Mouse (Mus musculus) myocyte (in vitro differentiated cells): ENCODE measurements at regions not wholly inside any gene's neighbourhood (a gene's known extent, or its start where the extent isn't known, plus 50 kb on each side); places are given as distances from the start of the nearest gene placed in this dataset.

Source experiments
- H3K27me3 ChIP-seq: one replicate; pipeline ENCODE4 v1.6.1; 2011; ENCODE audit not compliant: control insufficient read depth, insufficient read depth, insufficient read length
- H3K36me3 ChIP-seq: one replicate; pipeline ENCODE4 v1.6.1; 2011; ENCODE audit not compliant: control insufficient read depth, insufficient read depth
- H3K4me2 ChIP-seq: one replicate; pipeline ENCODE4 v1.6.1; 2011; ENCODE audit warnings: low read depth, control low read depth
- H3K4me3 ChIP-seq: one replicate; pipeline ENCODE4 v1.5.1; 2011; ENCODE audit warnings: mild to moderate bottlenecking, control low read depth, moderate library complexity
- H3K79me2 ChIP-seq: one replicate; pipeline ENCODE4 v1.6.1; 2011; ENCODE audit not compliant: control insufficient read depth, insufficient read depth
- H3ac ChIP-seq: one replicate; pipeline ENCODE4 v1.6.1; 2011; ENCODE audit not compliant: control insufficient read depth, insufficient read length
- CEBPB ChIP-seq: IDR thresholded peaks from 2 replicates; pipeline ENCODE4 v1.6.1; 2011; ENCODE audit warnings: mild to moderate bottlenecking, moderate library complexity; ENCODE audit not compliant: poor library complexity, insufficient read depth, severe bottlenecking
- E2F4 ChIP-seq: IDR thresholded peaks from one replicate; pipeline ENCODE4 v1.6.1; 2011; ENCODE audit warnings: mild to moderate bottlenecking, control low read depth, moderate library complexity; ENCODE audit not compliant: insufficient read depth
- MAX ChIP-seq: IDR thresholded peaks from one replicate; pipeline ENCODE4 v1.6.1; 2011; ENCODE audit warnings: low read depth, mild to moderate bottlenecking, control low read depth
- MYOD1 ChIP-seq, 3 experiments: IDR thresholded peaks; one replicate each; pipeline ENCODE4 v1.6.1; 2011; ENCODE audit warnings: control low read depth in 2 of 3, low read depth in 2 of 3, mild to moderate bottlenecking in 2 of 3, moderate library complexity in 1 of 3; ENCODE audit not compliant: insufficient read length in 2 of 3, control insufficient read depth in 1 of 3
- MYOG ChIP-seq, 3 experiments: IDR thresholded peaks; one replicate each; pipeline ENCODE4 v1.6.1; 2011; ENCODE audit warnings: control low read depth in 2 of 3, low read depth in 2 of 3, mild to moderate bottlenecking in 2 of 3; ENCODE audit not compliant: insufficient read length in 2 of 3, control insufficient read depth in 1 of 3, insufficient read depth in 1 of 3
- POLR2A ChIP-seq: IDR thresholded peaks from one replicate; pipeline ENCODE4 v1.6.1; 2011; ENCODE audit warnings: low read depth, mild to moderate bottlenecking, control low read depth, moderate library complexity; ENCODE audit not compliant: insufficient read length
- POLR2AphosphoS2 ChIP-seq: IDR thresholded peaks from one replicate; pipeline ENCODE4 v1.6.1; 2011; ENCODE audit warnings: low read depth, control low read depth; ENCODE audit not compliant: insufficient read length
- REST ChIP-seq: IDR thresholded peaks from one replicate; pipeline ENCODE4 v1.6.1; 2011; ENCODE audit warnings: mild to moderate bottlenecking, control low read depth, moderate library complexity; ENCODE audit not compliant: insufficient read depth, insufficient read length
- SRF ChIP-seq: IDR thresholded peaks from one replicate; pipeline ENCODE4 v1.6.1; 2011; ENCODE audit warnings: low read depth; ENCODE audit not compliant: control insufficient read depth, insufficient read length
- TCF12 ChIP-seq: IDR thresholded peaks from one replicate; pipeline ENCODE4 v1.6.1; 2011; ENCODE audit warnings: mild to moderate bottlenecking, control low read depth; ENCODE audit not compliant: poor library complexity, insufficient read depth, severe bottlenecking
- TCF3 ChIP-seq: IDR thresholded peaks from one replicate; pipeline ENCODE4 v1.6.1; 2011; ENCODE audit warnings: low read depth, control low read depth; ENCODE audit not compliant: insufficient read length
- USF1 ChIP-seq: IDR thresholded peaks from one replicate; pipeline ENCODE4 v1.6.1; 2011; ENCODE audit warnings: low read depth, mild to moderate bottlenecking, control low read depth, moderate library complexity

- Histone ChIP-seq H3K27me3 (no peaks in the 10 kb centered on the region), H3K36me3 (no peaks in the 10 kb centered on the region), H3K79me2 (no peaks in the 10 kb centered on the region), H3K4me3 (no peak overlapping the region), H3ac (no peak overlapping the region), H3K4me2 (no peak overlapping the region)
- peak in 1 of 3 experiments; percentile 64 for TF ChIP-seq MYOG (IDR thresholded peaks at IDR 0.05; ENCODE audit: control insufficient read depth in 1 of 3, insufficient read depth in 1 of 3, insufficient read length in 2 of 3, low read depth in 2 of 3)
- peak in 2 of 3 experiments; percentile 19 to 43 for TF ChIP-seq MYOD1 (IDR thresholded peaks at IDR 0.05; ENCODE audit: control insufficient read depth in 1 of 3, insufficient read length in 2 of 3, low read depth in 2 of 3)
- TF ChIP-seq USF1, result no peak
- TF ChIP-seq POLR2AphosphoS2, result no peak
- no peak for TF ChIP-seq MAX
Observed at GRCm38 (mm10) chr15:88017076-88017475, 473.0 kb downstream of the Fam19a5 start.

DNA sequence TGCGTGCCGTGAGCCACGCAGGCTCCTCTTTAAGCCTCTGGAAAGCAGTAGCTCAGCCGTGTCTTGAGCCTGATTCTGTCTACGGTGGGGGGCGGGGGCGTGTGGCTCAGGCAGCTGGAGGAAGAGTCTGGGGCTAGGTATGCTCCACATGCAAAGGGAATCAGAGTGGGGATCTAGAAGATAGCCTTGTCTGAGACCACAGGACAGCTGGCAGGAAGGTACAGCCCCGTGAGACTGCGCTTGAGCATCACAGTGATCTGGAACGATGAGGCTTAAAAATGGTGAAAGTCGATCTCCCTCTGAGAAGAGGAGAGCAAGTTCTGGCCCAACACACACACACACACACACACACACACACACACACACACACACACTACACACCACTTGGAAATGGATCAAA, 488.7 kb downstream of the Fam19a5 start:
- H3ac ChIP-seq, result no peak overlapping the region
- H3K27me3 ChIP-seq, result no peaks in the 10 kb centered on the region
- H3K79me2 ChIP-seq, result no peaks in the 10 kb centered on the region
- no peak overlapping the region for H3K4me3 ChIP-seq
- no peak overlapping the region for H3K4me2 ChIP-seq
- no peaks in the 10 kb centered on the region for H3K36me3 ChIP-seq
- TF ChIP-seq TCF12 (no peak), MYOG (IDR thresholded peaks at IDR 0.05; ENCODE audit: control insufficient read depth in 1 of 3, insufficient read depth in 1 of 3, insufficient read length in 2 of 3, low read depth in 2 of 3) (no peak), E2F4 (no peak), SRF (no peak), POLR2AphosphoS2 (no peak), REST (no peak), USF1 (no peak), MAX (no peak), TCF3 (no peak), POLR2A (no peak), MYOD1 (IDR thresholded peaks at IDR 0.05; ENCODE audit: control insufficient read depth in 1 of 3, insufficient read length in 2 of 3, low read depth in 2 of 3) (no peak), CEBPB (no peak)

GRCm38 (mm10) chr15:88033725-88034124, 489.6 kb downstream of the Fam19a5 start:
- no peak overlapping the region for H3ac ChIP-seq
- H3K79me2 ChIP-seq, result no peaks in the 10 kb centered on the region
- TF ChIP-seq CEBPB (no peak), REST (no peak), MAX (no peak), SRF (no peak), TCF12 (no peak), E2F4 (no peak), MYOD1 (IDR thresholded peaks at IDR 0.05; ENCODE audit: control insufficient read depth in 1 of 3, insufficient read length in 2 of 3, low read depth in 2 of 3) (no peak), TCF3 (no peak), USF1 (no peak), POLR2A (no peak), POLR2AphosphoS2 (no peak), MYOG (IDR thresholded peaks at IDR 0.05; ENCODE audit: control insufficient read depth in 1 of 3, insufficient read depth in 1 of 3, insufficient read length in 2 of 3, low read depth in 2 of 3) (no peak)
- no peaks in the 10 kb centered on the region for H3K36me3 ChIP-seq
- no peaks in the 10 kb centered on the region for H3K27me3 ChIP-seq
- H3K4me2 ChIP-seq, result no peak overlapping the region
- no peak overlapping the region for H3K4me3 ChIP-seq

GRCm38 (mm10) chr15:88035486-88035885, 491.4 kb downstream of the Fam19a5 start:
- Histone ChIP-seq H3K4me3 (no peak overlapping the region), H3ac (no peak overlapping the region), H3K27me3 (no peaks in the 10 kb centered on the region), H3K36me3 (no peaks in the 10 kb centered on the region), H3K79me2 (no peaks in the 10 kb centered on the region), H3K4me2 (no peak overlapping the region)
- TF ChIP-seq CEBPB (no peak), MYOG (IDR thresholded peaks at IDR 0.05; ENCODE audit: control insufficient read depth in 1 of 3, insufficient read depth in 1 of 3, insufficient read length in 2 of 3, low read depth in 2 of 3) (no peak), REST (no peak), TCF3 (no peak), MYOD1 (IDR thresholded peaks at IDR 0.05; ENCODE audit: control insufficient read depth in 1 of 3, insufficient read length in 2 of 3, low read depth in 2 of 3) (no peak), USF1 (no peak), MAX (no peak), E2F4 (no peak), TCF12 (no peak), POLR2AphosphoS2 (no peak), SRF (no peak), POLR2A (no peak)

- Histone ChIP-seq H3K79me2 (no peaks in the 10 kb centered on the region), H3K27me3 (no peaks in the 10 kb centered on the region), H3K4me2 (no peak overlapping the region), H3K36me3 (no peaks in the 10 kb centered on the region), H3K4me3 (no peak overlapping the region), H3ac (no peak overlapping the region)
- no peak for TF ChIP-seq MAX
- no peak for TF ChIP-seq POLR2AphosphoS2
- TF ChIP-seq TCF12, result no peak
- TF ChIP-seq POLR2A, result no peak
- TF ChIP-seq MYOG (IDR thresholded peaks at IDR 0.05; ENCODE audit: control insufficient read depth in 1 of 3, insufficient read depth in 1 of 3, insufficient read length in 2 of 3, low read depth in 2 of 3), result no peak
- no peak for TF ChIP-seq CEBPB
- no peak for TF ChIP-seq TCF3
- TF ChIP-seq MYOD1 (IDR thresholded peaks at IDR 0.05; ENCODE audit: control insufficient read depth in 1 of 3, insufficient read length in 2 of 3, low read depth in 2 of 3), result no peak
- no peak for TF ChIP-seq SRF
- TF ChIP-seq E2F4, result no peak
- TF ChIP-seq USF1, result no peak
- TF ChIP-seq REST, result no peak
Observed at GRCm38 (mm10) chr15:88036146-88037000, 492.3 kb downstream of the Fam19a5 start.
